Mouse (Mus musculus) liver, adult (tissue): ENCODE measurements around the gene Lrfn5.

Source experiments
- GATA4 ChIP-seq: IDR thresholded peaks from 2 replicates; pipeline ENCODE4 v1.6.1; 2014; ENCODE audit warnings: mild to moderate bottlenecking, low read length; ENCODE audit not compliant: insufficient replicate concordance

Lrfn5 gene

GRCm38 (mm10) chr12:61842599-61843291, 319.8 kb downstream of the Lrfn5 start:
- no peak for TF ChIP-seq GATA4

- TF ChIP-seq GATA4 = no peak
These were observed 331.2 kb downstream of the Lrfn5 start for GRCm38 (mm10) chr12:61854183-61854582.
